Mouse (Mus musculus) lung, embryonic 14.5 days (tissue): ENCODE data around the gene Slc6a12. TPM values are rescaled to one million over a fixed set of nuclear protein-coding genes. Genes with fewer than 3 reads are reported as not detected.

Experiments
- ATAC-seq: fragments of 200-750 bp; cut with Nextera tagmentation; 2 replicates; pipeline ENCODE4 v1.8.0; 2017; ENCODE audit warnings: mild to moderate bottlenecking, moderate TSS enrichment, moderate library complexity; ENCODE audit not compliant: insufficient read depth
- DNase-seq: peaks from one replicate; pipeline ENCODE4 v3.0.0-alpha.2; 2015
- H3K27ac ChIP-seq: fragments of 300-500 bp; sonication (generic); 2 replicates; pipeline ENCODE4 v1.5.1; 2014; ENCODE audit warnings: low read depth, mild to moderate bottlenecking, moderate library complexity
- H3K27me3 ChIP-seq: fragments of 300-500 bp; sonication (generic); 2 replicates; pipeline ENCODE4 v1.6.1; 2014; ENCODE audit warnings: low read length, control low read depth; ENCODE audit not compliant: insufficient read depth
- H3K36me3 ChIP-seq: fragments of 300-500 bp; sonication (generic); 2 replicates; pipeline ENCODE4 v1.6.1; 2014; ENCODE audit warnings: control low read depth; ENCODE audit not compliant: insufficient read depth
- H3K4me1 ChIP-seq: fragments of 300-500 bp; sonication (generic); 2 replicates; pipeline ENCODE4 v1.6.1; 2014; ENCODE audit warnings: antibody characterized with exemption, control low read depth; ENCODE audit not compliant: insufficient read depth
- H3K4me2 ChIP-seq: fragments of 300-500 bp; sonication (generic); 2 replicates; pipeline ENCODE4 v1.6.1; 2014; ENCODE audit warnings: mild to moderate bottlenecking
- H3K4me3 ChIP-seq: fragments of 300-500 bp; sonication (generic); 2 replicates; pipeline ENCODE4 v1.5.1; 2014; ENCODE audit warnings: low read depth, low read length
- H3K9ac ChIP-seq: fragments of 300-500 bp; sonication (generic); 2 replicates; pipeline ENCODE4 v1.6.1; 2014
- H3K9me3 ChIP-seq: fragments of 300-500 bp; sonication (generic); 2 replicates; pipeline ENCODE4 v1.6.1; 2016; ENCODE audit warnings: low read depth, low read length, control low read depth
- CTCF ChIP-seq: IDR thresholded peaks from 2 replicates; pipeline ENCODE4 v1.5.1; 2016; ENCODE audit warnings: antibody characterized with exemption, low read depth
- WGBS: fragments of 180-500 bp; shearing (Covaris S2); extraction: QIAGEN DNeasy Blood & Tissue Kit; methylation state at CpG from one replicate; pipeline ENCODE4 v1.1.7; 2014; 5-methylcytosine and 5-hydroxymethylcytosine counted together
- polyA plus RNA-seq: library from polyadenylated mRNA; unstranded; fragments of >200 nt; fragmentation: Nextera tagmentation; extraction: Ambion mirVana; gene quantifications from 2 replicates; pipeline ENCODE4 v1.2.1, GENCODE M21; 2014

The Slc6a12 gene
- polyA plus RNA-seq, 1 experiment from 2014 or later: not detected

GRCm38 (mm10) chr6:121310984-121311383, 31.9 kb upstream of the Slc6a12 start:
- no peak for TF ChIP-seq CTCF
- Histone ChIP-seq H3K4me3 (no peak overlapping the region), H3K4me2 (no peak overlapping the region), H3K9me3 (no peaks in the 10 kb centered on the region), H3K4me1 (no peaks in the 10 kb centered on the region), H3K27ac (no peak overlapping the region), H3K36me3 (no peaks in the 10 kb centered on the region), H3K27me3 (no peaks in the 10 kb centered on the region), H3K9ac (no peak overlapping the region)
- DNase-seq (no peak), ATAC-seq (no peak)
- WGBS: 73% methylated on average over 6 of the region's 6 CpGs

DNA sequence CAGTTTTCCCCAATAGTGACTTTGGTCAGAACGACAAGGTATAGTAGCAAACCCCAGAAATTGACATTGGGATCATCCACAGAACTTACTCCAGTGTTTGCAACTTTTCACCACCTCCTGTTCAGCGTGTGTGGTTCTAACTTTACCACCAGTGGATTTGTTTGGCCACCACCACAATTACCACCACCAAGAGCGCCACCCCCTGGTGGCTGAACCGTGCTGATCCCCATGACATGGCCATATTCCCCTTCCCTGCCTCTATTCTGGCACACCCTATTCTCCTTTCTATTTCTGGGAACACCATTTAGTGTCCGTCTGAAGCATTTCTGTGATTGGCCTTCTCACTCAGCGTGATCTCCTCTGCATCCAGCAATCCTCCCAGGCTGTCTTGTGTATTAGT, 23.8 kb upstream of the Slc6a12 start:
- no peaks in the 10 kb centered on the region for H3K27me3 ChIP-seq
- H3K4me2 ChIP-seq: no peak overlapping the region
- no peak for DNase-seq
- no peaks in the 10 kb centered on the region for H3K36me3 ChIP-seq
- no peak overlapping the region for H3K9ac ChIP-seq
- H3K4me3 ChIP-seq: no peak overlapping the region
- 54% methylated on average over 6 of the region's 6 CpGs for WGBS
- TF ChIP-seq CTCF: peak; percentile 50
- no peaks in the 10 kb centered on the region for H3K4me1 ChIP-seq
- H3K9me3 ChIP-seq: no peaks in the 10 kb centered on the region
- no peak; the same call in none of the 2 replicates for ATAC-seq
- H3K27ac ChIP-seq: no peak overlapping the region

DNA sequence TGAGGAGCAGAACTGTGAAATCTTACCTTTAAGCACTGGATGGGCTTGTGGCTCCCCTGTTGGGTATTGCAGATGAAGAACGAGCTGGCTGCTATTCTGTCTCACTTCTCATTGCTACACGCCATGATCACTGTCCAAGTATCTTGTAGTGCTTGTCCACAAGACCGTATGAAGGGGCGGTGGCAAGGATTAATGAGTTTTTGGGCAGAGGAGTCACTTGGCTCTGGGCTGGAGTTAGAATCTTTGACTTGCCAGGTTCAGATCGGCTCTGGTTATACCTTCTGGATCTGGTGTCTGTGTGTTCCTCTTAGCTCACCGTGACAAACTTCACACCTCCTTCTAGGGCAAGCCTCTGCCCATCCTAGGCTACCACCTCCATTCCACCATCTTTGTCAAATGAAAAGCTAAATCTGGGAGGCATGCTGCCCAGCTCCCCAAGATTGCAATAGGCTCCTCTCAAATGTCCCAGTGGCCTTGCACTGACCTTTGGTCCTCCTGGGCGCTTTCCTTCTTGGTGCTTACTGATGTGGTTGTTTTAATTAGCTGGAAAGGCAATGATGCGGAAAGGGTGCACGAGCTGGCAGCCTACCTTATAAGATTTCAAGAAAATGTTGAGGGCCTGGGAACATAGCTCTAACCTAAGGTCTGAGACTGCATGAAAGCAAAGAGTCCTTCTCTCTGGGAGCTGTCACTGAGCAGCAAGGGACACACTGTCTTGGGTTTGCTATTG, 20.3 kb upstream of the Slc6a12 start:
- H3K36me3 ChIP-seq: no peaks in the 10 kb centered on the region
- ATAC-seq (no peak), DNase-seq (no peak)
- no peaks in the 10 kb centered on the region for H3K4me1 ChIP-seq
- no peak overlapping the region for H3K4me2 ChIP-seq
- H3K9me3 ChIP-seq: no peaks in the 10 kb centered on the region
- H3K9ac ChIP-seq: no peak overlapping the region
- H3K4me3 ChIP-seq: no peak overlapping the region
- no peaks in the 10 kb centered on the region for H3K27me3 ChIP-seq
- 80% methylated on average over 9 of the region's 9 CpGs for WGBS
- TF ChIP-seq CTCF: no peak
- no peak overlapping the region for H3K27ac ChIP-seq

- DNase-seq (no peak), ATAC-seq (no peak)
- no peak overlapping the region for H3K4me2 ChIP-seq
- H3K27ac ChIP-seq: no peak overlapping the region
- 52% methylated on average over 3 of the region's 3 CpGs for WGBS
- H3K9ac ChIP-seq: no peak overlapping the region
- no peaks in the 10 kb centered on the region for H3K9me3 ChIP-seq
- no peak overlapping the region for H3K4me3 ChIP-seq
- H3K36me3 ChIP-seq: no peaks in the 10 kb centered on the region
- H3K27me3 ChIP-seq: no peaks in the 10 kb centered on the region
- no peak for TF ChIP-seq CTCF
- H3K4me1 ChIP-seq: peaks cover 3% of the 10 kb centered on the region; the same call in 1 of the 2 replicates
These were observed 17.6 kb upstream of the Slc6a12 start for GRCm38 (mm10) chr6:121325298-121325697.

GRCm38 (mm10) chr6:121325740-121326139, 17.1 kb upstream of the Slc6a12 start:
- no peak overlapping the region for H3K4me3 ChIP-seq
- no peak overlapping the region for H3K9ac ChIP-seq
- TF ChIP-seq CTCF: no peak
- H3K27ac ChIP-seq: no peak overlapping the region
- peaks cover 5% of the 10 kb centered on the region; the same call in 1 of the 2 replicates for H3K4me1 ChIP-seq
- H3K9me3 ChIP-seq: no peaks in the 10 kb centered on the region
- DNase-seq: no peak
- H3K27me3 ChIP-seq: no peaks in the 10 kb centered on the region
- no peaks in the 10 kb centered on the region for H3K36me3 ChIP-seq
- no peak overlapping the region for H3K4me2 ChIP-seq
- WGBS: 56% methylated on average over 9 of the region's 9 CpGs
- ATAC-seq: no peak

GRCm38 (mm10) chr6:121326486-121327069, 16.3 kb upstream of the Slc6a12 start:
- no peak for DNase-seq
- no peak overlapping the region for H3K27ac ChIP-seq
- TF ChIP-seq CTCF: no peak
- no peak overlapping the region for H3K9ac ChIP-seq
- no peaks in the 10 kb centered on the region for H3K9me3 ChIP-seq
- H3K4me2 ChIP-seq: no peak overlapping the region
- H3K36me3 ChIP-seq: no peaks in the 10 kb centered on the region
- WGBS: 54% methylated on average over 10 of the region's 10 CpGs
- peaks cover 5% of the 10 kb centered on the region; the same call in 1 of the 2 replicates for H3K4me1 ChIP-seq
- H3K4me3 ChIP-seq: no peak overlapping the region
- no peaks in the 10 kb centered on the region for H3K27me3 ChIP-seq
- ATAC-seq: no peak; the same call in 1 of the 2 replicates

DNA sequence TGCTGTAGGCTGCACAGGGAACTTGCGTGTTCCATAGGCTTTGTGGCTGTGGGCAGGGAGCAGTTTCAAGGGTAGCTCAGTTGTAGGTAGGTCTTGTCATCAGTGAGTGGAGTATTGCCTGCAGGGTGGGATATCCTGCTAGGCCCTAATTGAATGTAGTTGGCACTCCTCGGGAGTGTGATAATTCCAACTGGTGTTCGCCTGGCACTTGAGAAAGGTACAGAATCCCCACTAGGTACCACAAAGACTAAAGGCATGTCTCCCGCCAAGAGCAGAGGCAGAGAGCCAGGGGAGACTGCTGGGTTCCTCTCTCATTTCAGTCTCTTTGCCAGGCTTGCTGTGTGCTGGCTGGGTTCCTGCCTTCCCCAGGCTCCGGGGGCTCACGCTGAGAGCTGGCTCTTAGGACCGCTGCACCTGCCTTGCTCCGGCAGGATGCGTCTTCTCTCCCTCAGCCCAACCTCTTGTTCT, 14.4 kb upstream of the Slc6a12 start:
- no peak for DNase-seq
- H3K4me1 ChIP-seq: peaks cover 5% of the 10 kb centered on the region; the same call in 1 of the 2 replicates
- no peaks in the 10 kb centered on the region for H3K36me3 ChIP-seq
- TF ChIP-seq CTCF: no peak
- no peak overlapping the region for H3K27ac ChIP-seq
- WGBS: 64% methylated on average over 9 of the region's 9 CpGs
- no peak overlapping the region for H3K9ac ChIP-seq
- no peak overlapping the region for H3K4me2 ChIP-seq
- H3K27me3 ChIP-seq: no peaks in the 10 kb centered on the region
- H3K4me3 ChIP-seq: no peak overlapping the region
- H3K9me3 ChIP-seq: no peaks in the 10 kb centered on the region
- ATAC-seq: no peak
